8 mouse cellular contexts compared by ENCODE assay signal in the genomic region with DNA sequence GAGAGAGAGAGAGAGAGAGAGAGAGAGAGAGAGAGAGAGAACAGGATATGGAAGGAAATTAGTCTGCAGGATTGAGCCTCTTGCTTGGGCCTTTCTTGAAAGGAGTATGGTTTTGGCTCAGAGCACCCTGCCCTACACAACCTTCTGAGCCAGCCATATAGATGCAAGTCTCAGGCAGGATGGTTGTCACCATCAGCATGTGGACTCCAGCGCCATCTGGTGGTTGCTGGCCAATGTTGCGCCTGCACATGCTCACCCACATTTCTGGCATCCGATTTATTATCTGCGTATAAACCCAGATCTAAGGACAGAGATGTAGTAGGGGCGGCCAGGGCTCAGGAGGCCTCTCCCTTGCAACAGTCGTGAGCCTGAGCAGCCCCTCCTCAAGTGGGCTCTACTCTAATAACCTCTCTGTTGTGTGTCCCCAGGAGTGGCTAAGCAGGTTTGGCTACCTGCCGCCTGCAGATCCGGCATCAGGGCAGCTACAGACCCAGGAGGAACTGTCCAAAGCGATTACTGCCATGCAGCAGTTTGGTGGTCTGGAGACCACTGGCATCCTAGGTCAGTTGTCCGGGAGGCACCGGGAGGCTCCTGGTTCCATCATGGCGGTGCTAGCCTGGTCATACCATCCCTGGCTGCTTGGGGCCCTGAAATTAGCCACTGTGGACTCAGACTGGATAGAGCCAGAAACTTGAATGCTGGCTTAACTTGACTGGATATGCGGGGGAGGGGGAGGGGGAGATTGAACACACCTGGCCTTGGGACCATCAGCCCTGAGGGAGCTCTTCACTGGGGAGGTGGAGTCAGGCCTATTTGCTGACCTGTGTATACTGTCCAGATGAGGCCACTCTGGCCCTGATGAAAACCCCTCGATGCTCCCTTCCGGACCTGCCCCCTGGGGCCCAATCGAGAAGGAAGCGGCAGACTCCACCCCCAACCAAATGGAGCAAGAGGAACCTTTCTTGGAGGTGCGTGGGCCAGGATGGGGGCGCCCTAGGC. TPM values are rescaled to one million over a fixed set of nuclear protein-coding genes. Genes with fewer than 3 reads are reported as not detected.
DNase-seq lines count a peak whose midpoint lies in the region; ATAC-seq and TF ChIP-seq lines count a peak whose summit lies in the region.

No protein-coding gene starts in this region.

- peak; percentile 96 for DNase-seq in heart, adult 11 months
- DNase-seq in cerebellum, postnatal 4 days (ENCODE audit: low spot score in 2 of 2): peak; percentile 90 to 93
- DNase-seq in gastrocnemius, postnatal 25 days: peak; percentile 41
- DNase-seq in limb, embryonic 14.5 days (ENCODE audit: low spot score): peak; percentile 82
- DNase-seq in natural killer cell, adult 2 months (ENCODE audit: low spot score in 2 of 2): peak; percentile 65 to 78
- peak; percentile 74 to 93 for DNase-seq in spleen, postnatal 4 days (ENCODE audit: low spot score in 2 of 2)

- H3K4me3 ChIP-seq in heart, embryonic 11.5 days (ENCODE audit: low read depth, low read length): no peak overlapping the region
- H3K4me3 ChIP-seq in kidney, embryonic 14.5 days (ENCODE audit: low read length): no peak overlapping the region
- H3K4me3 ChIP-seq in limb, embryonic 14.5 days (replicated peaks; ENCODE audit: low read length): no peak overlapping the region

- no peaks in the 10 kb centered on the region for H3K9me3 ChIP-seq in heart, embryonic 11.5 days (replicated peaks; ENCODE audit: control insufficient read depth, low read length)
- no peaks in the 10 kb centered on the region for H3K9me3 ChIP-seq in kidney, embryonic 14.5 days (ENCODE audit: control insufficient read depth, low read length)
- no peaks in the 10 kb centered on the region for H3K9me3 ChIP-seq in limb, embryonic 14.5 days (ENCODE audit: control insufficient read depth, low read length)

- no peak overlapping the region for H3K9ac ChIP-seq in heart, embryonic 11.5 days (ENCODE audit: low read depth, low read length)
- H3K9ac ChIP-seq in kidney, embryonic 14.5 days (ENCODE audit: low read depth, low read length): no peak overlapping the region
- no peak overlapping the region for H3K9ac ChIP-seq in limb, embryonic 14.5 days (ENCODE audit: low read depth, low read length, severe bottlenecking)

- H3K36me3 ChIP-seq in heart, embryonic 11.5 days (ENCODE audit: control insufficient read depth, insufficient read depth, low read length): no peaks in the 10 kb centered on the region
- no peaks in the 10 kb centered on the region for H3K36me3 ChIP-seq in kidney, embryonic 14.5 days (ENCODE audit: control insufficient read depth, insufficient read depth, low read length)
- no peaks in the 10 kb centered on the region for H3K36me3 ChIP-seq in limb, embryonic 14.5 days (ENCODE audit: control insufficient read depth, insufficient read depth, low read length)

- 36% methylated on average over 19 of the region's 19 CpGs for WGBS in heart, embryonic 11.5 days (ENCODE audit: insufficient replicate concordance)
- 42% methylated on average over 19 of the region's 19 CpGs for WGBS in kidney, embryonic 14.5 days
- 33% methylated on average over 19 of the region's 19 CpGs for WGBS in limb, embryonic 14.5 days

- H3K27me3 ChIP-seq in heart, embryonic 11.5 days (ENCODE audit: control insufficient read depth, insufficient read depth, low read length): peaks cover 10% of the 10 kb centered on the region
- 0 out of 2 replicates have a peak, but pooled peaks cover 3% of the 10 kb centered on the region for H3K27me3 ChIP-seq in kidney, embryonic 14.5 days (ENCODE audit: control insufficient read depth, insufficient read depth, low read length)
- H3K27me3 ChIP-seq in limb, embryonic 14.5 days (ENCODE audit: control insufficient read depth, insufficient read depth, low read length): no peaks in the 10 kb centered on the region

- no peak overlapping the region for H3K4me2 ChIP-seq in heart, embryonic 11.5 days
- no peak overlapping the region for H3K4me2 ChIP-seq in kidney, embryonic 14.5 days (replicated peaks; ENCODE audit: low read depth, low read length)
- no peak overlapping the region for H3K4me2 ChIP-seq in limb, embryonic 14.5 days (replicated peaks; ENCODE audit: low read depth, low read length, severe bottlenecking)

- no peak for ATAC-seq in heart, embryonic 11.5 days (replicated peaks; ENCODE audit: insufficient number of reproducible peaks, low FRiP score, low TSS enrichment)
- ATAC-seq in kidney, embryonic 14.5 days (ENCODE audit: low FRiP score, low TSS enrichment): peak; percentile 56
- peak; percentile 48; the same call in 1 of the 2 replicates for ATAC-seq in limb, embryonic 14.5 days (ENCODE audit: low FRiP score, low read depth)

- no peaks in the 10 kb centered on the region for H3K4me1 ChIP-seq in heart, embryonic 11.5 days (ENCODE audit: control insufficient read depth, insufficient read depth, low read length)
- no peaks in the 10 kb centered on the region for H3K4me1 ChIP-seq in kidney, embryonic 14.5 days (ENCODE audit: control insufficient read depth, insufficient read depth, low read length)
- H3K4me1 ChIP-seq in limb, embryonic 14.5 days (ENCODE audit: control insufficient read depth, insufficient read depth, low read length): no peaks in the 10 kb centered on the region

- no peak overlapping the region for H3K27ac ChIP-seq in heart, embryonic 11.5 days (ENCODE audit: low read depth, low read length)
- no peak overlapping the region for H3K27ac ChIP-seq in kidney, embryonic 14.5 days (ENCODE audit: low read depth, low read length)
- H3K27ac ChIP-seq in limb, embryonic 14.5 days (replicated peaks; ENCODE audit: low read depth, low read length): no peak overlapping the region

- TF ChIP-seq POLR2A in limb, embryonic 14.5 days (IDR thresholded peaks at IDR 0.05; ENCODE audit: borderline replicate concordance, extremely low read depth, insufficient read depth, insufficient read length): no peak

RNA-seq across cellular contexts. Expression of gene Mmp17, which starts 10.4 kb away (rescaled TPM):
- polyA plus RNA-seq in heart, embryonic 11.5 days (2014; fragmentation: Nextera tagmentation; extraction: Ambion mirVana): 0.37 and 0.51 TPM in 2 replicates
- under 1 TPM; 0.33 to 0.43 TPM for total RNA-seq in gastrocnemius, postnatal 25 days (2021)
- polyA plus RNA-seq in kidney, embryonic 14.5 days (2014; fragmentation: Nextera tagmentation; extraction: Ambion mirVana): 2.0 TPM in 2 replicates
- polyA plus RNA-seq in limb, embryonic 14.5 days (2012; rRNA removed): 2.4 and 2.8 TPM in 2 replicates
- 1.5 and 1.9 TPM in 2 replicates for polyA plus RNA-seq in limb, embryonic 14.5 days (2014; fragmentation: Nextera tagmentation; extraction: Ambion mirVana)

Comparison
In these comparisons a context has a peak if more than half of its experiments do, and no peak if none do; other contexts are left out.
1. DNase-seq: peak in every context shown above with its lines; median percentile 96 in heart, adult 11 months; 92 in cerebellum, postnatal 4 days; 84 in spleen, postnatal 4 days; 82 in limb, embryonic 14.5 days; 72 in natural killer cell, adult 2 months; 41 in gastrocnemius, postnatal 25 days.